Mouse (Mus musculus) lung, adult 2 months (tissue): ENCODE results near the gene Mcm3.

Source experiments
- CTCF ChIP-seq: fragments of 200-500 bp; IDR thresholded peaks from 2 replicates; pipeline ENCODE4 v1.5.1; 2011; ENCODE audit warnings: mild to moderate bottlenecking, low read length, control low read depth; ENCODE audit not compliant: insufficient read depth
- POLR2A ChIP-seq: fragments of 200-500 bp; IDR thresholded peaks from 2 replicates; pipeline ENCODE4 v1.6.1; 2011; ENCODE audit warnings: low read depth, mild to moderate bottlenecking, control low read depth, low read length, borderline replicate concordance; ENCODE audit errors: extremely low read depth

GRCm38 (mm10) chr1:20778366-20778765 is 41.7 kb downstream of the Mcm3 start:
- TF ChIP-seq CTCF: no peak
- no peak for TF ChIP-seq POLR2A
